Mouse (Mus musculus) cerebellum, postnatal 25 days (tissue): ENCODE data around the gene Hyou1.
"Not testable (repeated sequence)": the region's sequence is repeated elsewhere in the genome, so short reads cannot be mapped to it uniquely, and the experiment has no call there.

Source experiments
- DNase-seq, 2 experiments: peaks; one replicate each; pipeline ENCODE4 v3.0.0; 2021; ENCODE audit warnings: mixed read lengths in 2 of 2

The Hyou1 gene

DNA sequence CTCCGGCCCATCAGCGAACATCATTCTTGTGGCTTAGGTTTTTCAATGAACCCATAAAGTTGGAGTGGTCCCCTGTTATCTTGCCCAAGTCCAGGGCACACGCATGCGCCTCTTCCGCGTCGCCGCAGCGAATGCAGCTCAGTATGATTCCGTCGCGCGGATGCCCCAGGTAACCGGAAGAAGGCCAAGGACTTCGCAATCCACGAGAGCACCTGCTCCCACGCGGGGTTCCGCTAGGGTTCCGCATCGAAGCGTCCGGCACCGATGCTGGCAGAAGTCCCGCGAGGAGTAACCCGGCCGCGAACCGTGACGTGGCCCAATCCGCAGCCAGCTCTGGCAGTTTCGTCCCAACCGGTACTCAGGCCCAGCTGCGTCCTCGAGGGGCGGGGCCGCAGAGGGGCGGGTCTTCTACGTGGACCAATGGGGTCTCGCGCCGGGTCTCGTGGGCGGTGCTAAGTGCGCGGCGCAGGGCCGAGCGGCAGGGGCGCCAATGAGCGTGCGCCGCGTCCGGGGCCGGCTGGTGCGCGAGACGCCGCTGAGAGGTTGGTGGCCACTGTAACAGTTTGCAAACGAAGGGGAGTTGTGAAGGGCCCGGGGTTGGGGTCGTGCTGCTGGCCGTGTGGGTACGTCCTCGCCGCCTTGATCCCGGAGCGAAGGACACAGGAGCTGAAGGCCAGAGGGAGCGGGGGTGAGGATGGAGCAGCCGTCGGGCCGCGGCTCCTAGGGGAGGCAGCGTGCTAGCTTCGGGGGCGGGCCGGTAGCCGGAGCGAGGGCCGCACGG, at the start of gene Hyou1:
Gene Hyou1, plus strand, starts transcription at position 437 of the 781 bp plus-strand sequence.
- DNase-seq, result peak; percentile 100

DNA sequence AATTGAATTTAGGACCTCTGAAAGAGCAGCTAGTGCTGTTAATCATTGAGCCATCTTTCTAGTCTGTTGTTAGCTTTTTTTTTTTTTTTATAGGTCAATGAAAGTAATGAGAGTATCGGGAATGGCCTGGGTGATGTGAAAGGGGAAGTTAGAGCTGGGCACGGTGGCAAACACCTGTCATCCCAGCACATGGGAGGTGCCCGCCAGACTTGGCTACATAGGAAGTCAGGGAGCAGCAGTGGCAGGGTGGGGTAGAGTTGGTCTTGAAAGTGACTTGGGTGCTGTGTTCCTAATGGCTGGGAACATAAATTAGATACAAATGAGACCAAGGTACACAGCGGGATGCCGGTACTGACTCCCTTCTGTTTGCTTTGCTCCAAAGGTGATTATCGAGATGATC, 48.6 kb upstream of the Hyou1 start:
- no peak for DNase-seq

DNA sequence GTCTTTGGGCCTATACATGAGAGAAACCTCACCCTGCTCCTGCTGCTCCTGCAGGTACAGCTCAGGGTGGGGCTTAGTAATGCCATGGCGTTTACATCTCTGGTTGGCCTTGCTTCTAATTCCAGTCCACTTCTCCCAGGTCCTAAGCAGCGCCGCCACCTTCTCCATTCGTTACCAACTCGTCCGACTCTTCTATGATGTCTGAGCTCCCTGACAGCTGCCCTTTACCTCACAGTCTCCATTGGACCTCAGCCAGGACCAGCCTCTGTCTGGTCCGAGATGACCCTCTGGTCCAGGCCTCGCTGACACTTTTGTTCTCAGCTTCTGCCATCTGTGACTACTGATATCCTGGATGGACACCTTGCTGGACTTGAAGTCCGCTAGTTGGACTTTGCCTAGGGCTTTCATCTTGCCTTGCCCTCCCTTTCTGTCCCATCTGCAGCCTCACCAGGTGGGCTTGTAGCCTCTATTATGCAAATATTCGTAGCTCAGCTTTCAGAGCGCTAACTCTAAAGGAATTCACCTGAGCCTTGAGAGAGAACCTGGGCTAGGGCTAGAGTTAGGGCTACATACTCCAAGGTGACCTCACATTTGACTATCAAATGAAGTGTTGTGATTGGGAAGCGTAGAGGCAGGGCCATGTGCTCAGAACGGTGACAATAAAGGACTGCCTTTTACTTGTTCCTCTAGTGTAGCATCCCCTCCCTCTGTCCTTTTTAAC, 46.2 kb upstream of the Hyou1 start:
- peak in 1 of 2 experiments; percentile 43 for DNase-seq

DNA sequence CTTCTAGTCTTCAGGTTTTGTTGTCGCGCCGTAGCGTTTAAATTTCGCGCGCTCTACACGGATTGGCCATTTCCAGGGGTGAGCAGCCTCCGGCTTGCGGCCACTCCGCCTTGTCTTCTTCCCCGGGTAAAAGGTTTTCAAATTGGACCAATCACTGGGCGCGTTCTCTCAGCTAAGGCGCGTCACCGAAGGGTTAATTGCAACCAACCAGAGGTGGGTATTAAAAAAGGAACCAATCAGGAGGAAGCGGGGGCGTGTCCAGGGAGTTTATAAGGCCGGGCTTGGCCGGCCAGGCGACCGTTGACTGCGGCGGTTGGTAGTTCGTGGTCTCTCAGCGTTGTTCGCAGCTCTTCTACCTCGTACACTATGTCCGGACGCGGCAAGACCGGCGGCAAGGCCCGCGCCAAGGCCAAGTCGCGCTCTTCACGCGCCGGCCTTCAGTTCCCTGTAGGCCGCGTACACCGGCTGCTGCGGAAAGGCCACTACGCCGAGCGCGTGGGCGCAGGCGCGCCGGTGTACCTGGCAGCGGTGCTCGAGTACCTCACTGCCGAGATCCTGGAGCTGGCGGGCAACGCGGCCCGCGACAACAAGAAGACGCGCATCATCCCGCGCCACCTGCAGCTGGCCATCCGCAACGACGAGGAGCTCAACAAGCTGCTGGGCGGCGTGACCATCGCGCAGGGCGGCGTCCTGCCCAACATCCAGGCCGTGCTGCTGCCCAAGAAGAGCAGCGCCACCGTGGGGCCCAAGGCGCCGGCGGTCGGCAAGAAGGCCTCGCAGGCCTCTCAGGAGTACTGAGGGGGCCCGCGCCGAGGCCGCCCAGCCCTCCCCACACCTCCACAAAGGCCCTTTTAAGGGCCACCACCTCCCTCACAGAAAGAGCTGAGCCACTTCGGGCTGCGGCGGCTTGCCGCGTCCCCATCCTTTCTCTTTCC, 44.6 kb upstream of the Hyou1 start, which contains the start of gene H2afx:
Gene H2afx, plus strand, starts transcription at position 299 of the 935 bp plus-strand sequence.
- peak; percentile 98 to 99 for DNase-seq

DNA sequence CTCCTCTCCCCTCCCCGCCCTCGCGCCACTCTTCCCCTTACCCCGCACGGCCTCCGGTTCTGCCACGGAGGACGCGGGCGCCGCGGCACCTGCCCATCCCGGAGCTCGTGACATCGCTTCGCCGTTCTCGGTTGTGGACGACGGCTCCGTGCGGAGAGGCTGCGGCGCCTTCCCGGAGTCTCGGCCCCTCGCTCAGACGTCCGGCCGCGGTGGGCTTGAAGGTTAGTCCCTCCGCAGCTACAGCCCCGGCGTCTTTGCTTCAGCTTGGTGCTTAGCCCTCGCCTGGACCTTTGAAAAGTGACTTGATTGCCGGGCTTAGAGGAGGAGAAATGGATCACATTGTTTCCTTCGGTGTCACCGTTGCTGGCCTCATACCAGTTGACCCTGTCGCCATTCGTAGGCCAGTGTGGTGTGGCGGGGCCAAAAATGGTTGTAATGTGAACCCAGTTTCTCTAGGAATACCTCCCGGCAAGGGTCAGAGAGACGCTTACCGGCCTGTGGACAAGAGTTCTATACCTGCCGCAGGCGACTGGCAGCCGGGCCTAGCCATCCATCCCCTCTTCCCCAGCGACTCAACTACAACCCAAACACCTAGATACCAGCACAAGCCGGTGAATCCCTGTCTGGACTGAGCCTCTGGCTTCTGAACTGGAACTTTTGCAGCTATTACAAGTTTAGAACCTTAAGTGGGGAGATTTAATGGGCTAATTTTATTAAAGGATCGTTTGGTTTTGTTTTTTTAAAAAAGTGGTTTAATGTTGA, 43.8 kb upstream of the Hyou1 start:
- DNase-seq, result peak; percentile 56 to 60

DNA sequence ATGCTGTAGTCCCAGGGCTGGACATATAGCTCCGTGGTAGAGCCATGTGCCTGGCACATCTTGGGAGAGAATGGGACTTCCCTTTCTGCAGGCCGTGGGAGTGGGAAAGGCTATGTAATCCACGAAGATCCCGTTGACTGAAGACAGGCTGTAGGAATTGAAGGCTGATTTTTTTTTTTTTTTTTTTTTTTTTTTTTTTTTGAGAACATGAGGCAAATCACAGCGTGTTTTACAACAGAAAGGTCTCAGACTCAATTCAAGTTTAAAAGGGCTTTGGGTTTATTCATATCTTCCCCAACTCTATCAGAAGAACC, 43.2 kb upstream of the Hyou1 start:
- no peak for DNase-seq

DNA sequence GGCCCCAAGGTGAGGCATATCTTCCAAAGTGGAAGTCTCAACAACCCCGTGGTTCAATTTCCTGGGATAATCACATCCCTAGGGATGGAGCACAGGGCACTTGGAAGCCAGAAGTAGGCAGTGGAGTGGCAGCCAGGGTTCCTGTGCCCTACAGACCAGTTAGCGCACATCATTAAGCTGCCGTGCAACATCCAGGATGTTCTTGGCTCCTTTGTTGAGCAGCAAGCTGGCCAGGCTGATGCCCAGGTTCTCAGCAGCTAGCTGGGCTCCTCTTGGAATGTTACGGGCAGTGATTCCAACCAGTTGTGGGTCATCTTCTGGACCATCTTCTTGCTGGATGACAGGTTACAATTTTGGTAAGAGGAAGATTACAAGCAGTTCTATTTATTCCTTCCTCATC, 42.8 kb upstream of the Hyou1 start:
- not testable (repeated sequence) for DNase-seq

DNA sequence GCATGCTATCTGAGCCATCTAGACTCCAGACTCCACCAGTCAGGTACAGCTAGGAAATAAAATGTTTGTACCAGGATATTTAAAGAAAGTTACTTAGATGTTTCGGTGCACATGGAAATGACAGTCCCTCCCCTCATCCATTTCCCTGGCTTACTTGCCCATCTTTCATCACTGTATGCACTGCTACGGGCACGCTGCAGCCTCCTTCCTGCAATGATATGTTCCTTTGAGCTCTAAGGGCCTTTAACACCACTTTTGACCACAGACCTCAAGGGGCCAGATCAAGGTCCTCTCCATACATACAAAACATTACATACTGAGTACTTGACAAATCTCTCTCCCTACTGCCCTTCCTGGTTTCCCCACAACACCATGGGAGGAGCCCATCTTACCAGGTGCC, 42.3 kb upstream of the Hyou1 start:
- DNase-seq, result no peak

DNA sequence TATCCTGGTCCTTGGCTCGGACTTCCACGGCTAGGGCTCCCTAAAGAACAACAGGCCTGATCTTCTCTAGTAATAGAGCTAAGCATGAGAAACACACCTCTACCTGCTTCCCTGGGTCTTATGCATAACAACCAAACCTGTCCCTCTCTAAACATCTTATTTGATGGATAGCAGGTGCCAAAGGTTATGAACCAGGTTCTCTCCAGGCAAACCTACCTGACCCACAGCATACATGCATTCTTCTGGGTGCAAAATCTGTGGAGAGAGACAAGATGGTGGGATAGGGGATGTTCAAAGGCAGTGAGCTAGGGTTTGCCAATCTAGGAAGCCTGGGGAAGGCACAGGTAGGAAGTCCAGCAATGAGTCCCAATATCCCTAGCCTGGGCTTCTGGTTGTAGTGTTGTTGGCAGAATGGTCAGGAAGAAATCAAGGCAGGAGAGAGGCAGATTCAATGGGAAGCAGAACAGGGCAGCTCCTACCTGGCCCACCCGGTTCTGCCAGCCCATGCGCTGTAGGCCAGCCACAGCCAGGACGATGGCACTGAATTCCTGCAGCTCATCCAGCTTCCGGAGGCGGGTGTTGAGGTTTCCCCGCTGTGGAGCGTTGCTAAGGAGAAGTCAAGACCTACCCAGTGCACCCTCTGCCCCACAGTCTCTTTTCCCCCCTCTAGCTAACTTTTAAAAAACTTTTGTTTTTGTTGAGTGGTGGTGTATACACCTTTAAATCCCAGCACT, 41.7 kb upstream of the Hyou1 start:
- DNase-seq, result no peak

DNA sequence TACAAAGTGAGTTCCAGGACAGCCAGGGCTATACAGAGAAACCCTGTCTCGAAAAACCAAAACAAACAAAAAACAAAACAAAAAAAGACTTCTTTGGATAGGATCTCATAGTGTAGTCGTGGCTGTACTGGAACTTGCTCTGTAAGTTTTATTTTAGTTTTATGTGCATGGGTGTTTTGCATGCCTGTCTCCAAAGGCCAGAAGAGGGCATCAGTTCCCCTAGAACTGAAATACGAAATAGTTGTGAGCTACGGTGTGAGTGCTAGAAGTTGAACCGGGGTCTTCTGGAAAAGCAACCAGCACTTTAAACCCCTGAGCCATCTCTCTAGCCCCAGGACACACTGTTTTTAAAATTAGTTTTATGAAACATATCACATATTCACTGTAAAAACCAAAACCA, 40.7 kb upstream of the Hyou1 start:
- DNase-seq, result no peak

DNA sequence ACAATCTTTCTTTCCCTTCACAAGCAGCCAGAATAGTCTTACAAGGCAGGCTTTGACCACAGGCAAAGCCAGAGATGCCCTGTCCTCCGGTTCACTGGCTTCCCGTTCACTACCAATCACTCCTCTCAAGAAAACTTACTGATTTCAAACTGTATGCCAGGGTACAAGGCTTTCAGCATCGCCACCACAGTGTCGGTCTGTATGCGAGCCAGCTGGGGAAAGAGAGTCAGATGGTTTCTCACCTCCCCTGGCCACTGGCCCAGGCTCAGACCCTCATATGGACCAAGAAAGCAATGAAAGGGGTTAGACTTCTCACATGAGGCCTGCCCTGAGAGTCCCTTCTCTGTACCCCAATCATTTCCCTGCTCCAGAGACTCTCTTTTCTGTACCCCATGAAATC, 37.8 kb upstream of the Hyou1 start:
- no peak for DNase-seq

DNA sequence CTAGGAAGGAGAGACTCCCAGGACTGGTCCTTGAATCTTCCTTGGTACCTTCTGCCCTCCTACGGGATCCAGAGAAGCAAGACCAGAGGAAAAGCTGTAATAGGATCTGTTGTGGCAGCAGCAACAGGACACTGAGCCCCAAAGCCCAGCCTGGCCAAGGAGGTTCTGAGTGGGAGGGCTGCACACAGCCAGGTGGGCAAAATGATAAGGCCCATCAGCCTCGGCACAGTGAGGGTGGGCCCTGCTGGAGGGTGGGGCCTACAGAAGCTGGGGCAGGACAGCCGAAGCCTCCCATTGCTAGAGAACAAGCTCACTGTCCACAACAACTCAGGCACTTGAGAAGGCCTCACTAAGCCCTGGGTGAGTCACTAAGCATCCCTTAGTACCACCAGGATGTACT, 37.1 kb upstream of the Hyou1 start:
- DNase-seq, result no peak

DNA sequence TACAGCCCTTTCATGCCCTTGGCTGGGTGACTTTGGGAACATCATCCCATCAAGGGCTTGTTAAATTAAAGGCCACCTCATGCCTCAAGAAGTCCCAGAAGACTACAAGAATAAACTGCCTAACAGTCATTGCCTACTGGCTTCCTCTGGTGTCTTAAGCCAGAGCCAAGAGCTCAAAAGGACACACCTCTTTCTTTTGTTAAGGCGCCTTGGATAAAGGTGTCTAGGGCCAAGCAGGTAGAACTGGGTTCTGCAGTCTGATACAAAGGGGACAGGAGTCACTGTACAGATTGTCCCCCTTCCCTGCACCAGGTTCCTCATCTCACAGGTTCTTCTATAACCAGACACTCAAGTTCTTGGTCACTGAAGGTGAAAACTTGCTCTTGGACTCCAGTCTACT, 36.7 kb upstream of the Hyou1 start:
- DNase-seq, result no peak

DNA sequence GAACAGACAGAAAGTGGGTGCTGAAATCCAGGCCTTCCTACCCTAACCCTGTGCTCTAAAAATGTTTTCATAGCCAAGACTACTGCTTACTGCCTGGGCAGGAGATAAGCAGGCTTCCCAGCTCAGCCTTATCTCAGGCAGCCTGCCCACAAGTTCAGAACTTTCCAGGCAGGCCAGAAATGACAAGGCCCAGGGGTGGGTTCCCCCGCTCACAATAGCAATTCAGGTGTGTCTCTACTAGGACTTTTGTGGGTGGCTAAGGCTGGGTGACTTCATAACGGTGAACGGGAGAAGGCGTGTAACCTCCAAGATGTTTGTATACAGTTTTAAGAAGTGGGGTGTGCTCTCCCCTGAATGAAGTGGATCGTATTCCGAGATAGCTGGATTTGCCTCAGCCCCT, 36.0 kb upstream of the Hyou1 start:
- DNase-seq, result peak in 1 of 2 experiments; percentile 32

DNA sequence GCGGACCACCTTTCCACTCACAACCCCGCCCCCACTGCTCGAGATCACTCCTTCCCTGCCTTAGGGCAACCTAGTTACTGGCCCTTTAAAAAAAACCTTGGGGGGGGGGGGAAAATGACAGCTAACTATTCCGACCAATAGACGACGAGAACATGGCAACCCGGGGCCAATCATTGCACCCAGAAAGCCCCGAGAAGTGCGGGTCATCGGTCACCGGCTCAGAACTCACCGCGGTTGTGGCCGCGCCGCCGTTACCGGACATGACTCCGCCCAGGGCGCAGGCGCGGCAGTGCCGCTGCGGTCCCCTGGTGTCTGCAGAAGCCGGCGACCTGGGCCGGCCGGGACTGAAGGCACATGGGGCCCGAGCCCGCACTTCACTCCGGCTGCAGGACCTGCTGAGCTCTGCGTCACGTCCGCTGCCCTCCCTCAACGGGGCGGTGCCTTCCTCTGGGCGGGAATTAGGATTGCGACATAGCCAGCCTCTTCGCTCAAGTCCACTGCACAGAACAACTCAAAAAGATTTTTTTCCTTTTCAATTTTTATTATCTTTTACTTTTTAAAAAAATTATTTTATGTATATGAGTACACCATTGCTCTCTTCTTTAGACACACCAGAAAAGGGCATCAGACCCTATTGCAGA, 35.4 kb upstream of the Hyou1 start, which contains the start of gene Hmbs:
Gene Hmbs, minus strand, starts transcription at position 448 of the 641 bp plus-strand sequence.
- peak; percentile 91 to 95 for DNase-seq

DNA sequence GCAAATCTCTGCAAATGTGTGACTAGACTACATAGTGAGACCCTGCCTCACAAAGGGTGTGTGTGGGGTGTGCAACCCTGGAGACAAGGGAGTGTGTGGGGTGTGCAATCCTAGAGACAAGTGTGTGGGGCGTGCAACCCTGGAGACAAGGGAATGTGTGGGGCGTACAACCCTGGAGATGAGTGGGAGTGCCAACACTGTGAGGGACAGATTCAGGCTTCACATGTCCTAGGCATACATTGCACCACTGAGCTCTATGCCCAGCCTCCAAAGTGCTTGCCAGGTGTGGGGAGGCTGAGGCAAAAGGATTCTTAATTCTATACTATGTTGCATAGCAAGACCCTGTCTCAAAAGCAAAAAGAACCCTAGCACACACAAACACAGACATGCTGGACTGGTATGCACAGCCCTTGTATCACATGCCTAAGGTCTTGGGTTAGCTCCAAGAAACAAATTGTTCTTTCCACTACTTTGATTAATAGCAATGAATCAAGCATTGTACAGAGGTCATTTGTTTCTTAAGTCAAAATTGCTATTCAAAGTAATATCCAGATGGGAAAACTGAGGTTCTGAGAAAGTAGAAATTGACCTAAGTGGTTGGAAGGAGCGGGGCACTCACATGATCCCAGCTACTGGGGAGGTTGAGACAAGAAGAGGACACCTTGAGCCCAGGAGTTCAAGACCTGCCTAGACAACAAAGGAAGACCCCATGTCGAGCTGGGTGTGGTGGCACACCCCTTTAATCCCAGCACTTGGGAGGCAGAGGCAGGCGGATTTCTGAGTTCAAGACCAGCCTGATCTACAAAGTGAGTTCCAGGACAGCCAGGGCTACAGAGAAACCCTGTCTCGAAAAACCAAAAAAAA, 33.5 kb upstream of the Hyou1 start:
- no peak for DNase-seq

DNA sequence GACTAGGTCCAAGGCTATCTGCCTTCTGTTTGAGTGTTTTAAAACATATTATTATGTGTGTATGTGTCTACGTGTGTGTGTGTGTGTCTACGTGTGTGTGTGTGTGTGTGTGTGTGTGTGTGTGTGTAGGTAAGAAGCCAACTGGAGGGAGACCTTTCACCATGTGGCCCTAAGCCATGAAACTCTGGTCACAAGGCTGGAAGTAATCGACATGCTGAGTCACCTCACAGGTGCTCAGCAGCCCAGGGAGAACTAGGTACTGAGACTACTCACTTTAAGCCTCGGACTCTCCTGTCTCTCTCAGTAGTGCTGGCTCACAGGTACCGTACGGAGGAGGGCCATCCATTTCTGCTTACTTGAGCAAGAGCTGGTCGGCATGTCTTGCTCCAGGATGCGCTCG, 32.1 kb upstream of the Hyou1 start:
- DNase-seq, result no peak

DNA sequence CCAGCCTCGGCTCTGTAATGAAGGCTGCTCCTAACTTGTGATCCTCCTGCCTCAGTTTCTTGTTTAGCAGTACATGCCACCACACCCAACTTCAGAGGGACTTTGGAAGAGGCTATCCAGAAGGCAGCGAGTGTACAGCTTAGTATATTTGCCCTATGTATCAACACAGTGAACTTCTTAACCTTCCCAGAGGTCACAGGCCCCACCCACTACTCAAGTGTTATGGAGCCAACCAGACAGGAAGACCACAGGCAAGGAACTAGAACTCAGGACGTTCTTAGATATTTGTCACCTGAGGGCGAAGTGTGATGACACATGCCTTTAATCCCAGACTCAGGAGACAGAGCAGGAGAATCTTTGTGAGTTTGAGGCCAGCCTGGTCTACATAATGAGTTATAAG, 31.7 kb upstream of the Hyou1 start:
- DNase-seq, result no peak

DNA sequence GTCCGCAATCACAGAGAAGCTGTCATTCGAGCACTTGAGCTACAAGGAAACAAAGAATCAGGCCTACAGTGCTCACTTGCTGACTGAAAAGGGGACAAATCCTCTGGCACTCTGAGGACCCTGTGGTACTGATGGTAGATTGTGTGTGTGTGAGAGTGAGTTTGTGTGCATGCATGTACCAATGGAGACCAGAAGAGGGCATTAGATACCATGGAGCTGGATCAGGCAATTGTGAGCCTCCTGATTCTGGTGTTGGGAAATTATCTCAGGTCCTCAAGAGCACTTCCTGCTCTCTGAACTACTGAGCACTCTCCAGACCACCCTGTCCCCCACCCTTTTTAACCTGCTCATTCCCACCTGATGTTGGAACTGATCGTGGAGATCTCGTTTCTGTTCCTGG, 30.7 kb upstream of the Hyou1 start:
- DNase-seq, result no peak

DNA sequence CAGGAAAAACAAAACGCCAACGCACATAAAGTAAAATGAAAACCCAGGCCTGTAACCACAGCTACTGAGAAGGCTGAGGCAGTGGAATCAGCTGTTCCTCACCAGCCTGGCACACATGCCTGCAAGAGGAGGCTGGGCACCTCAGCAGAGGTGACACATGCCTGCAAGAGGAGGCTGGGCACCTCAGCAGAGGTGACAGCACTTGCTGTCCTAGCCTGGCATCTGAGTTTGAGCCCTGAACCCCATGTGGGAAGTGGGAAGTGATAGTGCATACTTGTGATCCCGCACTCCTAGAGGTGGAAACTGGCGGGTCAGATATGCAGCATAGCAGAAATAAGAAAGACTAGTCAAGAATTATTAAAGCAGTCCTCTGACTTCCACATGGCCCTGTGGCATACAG, 27.9 kb upstream of the Hyou1 start:
- DNase-seq, result no peak
